Mouse (Mus musculus): ENCODE measurements around the gene Homer2. TPM values are rescaled to one million over a fixed set of nuclear protein-coding genes. Genes with fewer than 3 reads are reported as not detected.

Homer2 gene
- polyA plus RNA-seq, 1 experiment from 2014 or later: 14.6 TPM

- Histone ChIP-seq H3K36me3 (replicated peaks) (no peaks in the 10 kb centered on the region), H3K27me3 (replicated peaks; ENCODE audit: low read depth, poor library complexity, severe bottlenecking) (no peaks in the 10 kb centered on the region), H3K4me3 (no peak overlapping the region), H3K4me1 (peaks cover 29% of the 10 kb centered on the region), H3K27ac (replicated peaks) (no peak overlapping the region), H3K9me3 (no peaks in the 10 kb centered on the region)
- DNase-seq (ENCODE audit: low spot score): no peak
- WGBS: 86% methylated on average over 2 of the region's 2 CpGs
These were observed 49.5 kb downstream of the Homer2 start for GRCm38 (mm10) chr7:81657631-81658347.

GRCm38 (mm10) chr7:81657055-81657454 lies 50.3 kb downstream of the Homer2 start:
- no peak overlapping the region for H3K4me3 ChIP-seq
- H3K4me1 ChIP-seq: peaks cover 36% of the 10 kb centered on the region
- no peak for DNase-seq (ENCODE audit: low spot score)
- H3K9me3 ChIP-seq: no peaks in the 10 kb centered on the region
- H3K27ac ChIP-seq (replicated peaks): no peak overlapping the region
- 84% methylated on average over 3 of the region's 3 CpGs for WGBS
- H3K27me3 ChIP-seq (replicated peaks; ENCODE audit: low read depth, poor library complexity, severe bottlenecking): no peaks in the 10 kb centered on the region
- no peaks in the 10 kb centered on the region for H3K36me3 ChIP-seq (replicated peaks)

GRCm38 (mm10) chr7:81656635-81657034 lies 50.7 kb downstream of the Homer2 start:
- no peak for DNase-seq (ENCODE audit: low spot score)
- no peak overlapping the region for H3K27ac ChIP-seq (replicated peaks)
- H3K4me1 ChIP-seq: peaks cover 40% of the 10 kb centered on the region
- no peak overlapping the region for H3K4me3 ChIP-seq
- no peaks in the 10 kb centered on the region for H3K9me3 ChIP-seq
- 75% methylated on average over 8 of the region's 8 CpGs for WGBS
- no peaks in the 10 kb centered on the region for H3K27me3 ChIP-seq (replicated peaks; ENCODE audit: low read depth, poor library complexity, severe bottlenecking)
- no peaks in the 10 kb centered on the region for H3K36me3 ChIP-seq (replicated peaks)

- no peak for DNase-seq (ENCODE audit: low spot score)
- no peak overlapping the region for H3K4me3 ChIP-seq
- H3K27me3 ChIP-seq (replicated peaks; ENCODE audit: low read depth, poor library complexity, severe bottlenecking): no peaks in the 10 kb centered on the region
- peaks cover 55% of the 10 kb centered on the region for H3K4me1 ChIP-seq
- H3K27ac ChIP-seq (replicated peaks): peak overlapping the region; percentile 78
- H3K36me3 ChIP-seq (replicated peaks): no peaks in the 10 kb centered on the region
- H3K9me3 ChIP-seq: no peaks in the 10 kb centered on the region
- WGBS: 74% methylated on average over 9 of the region's 9 CpGs
These were observed 52.2 kb downstream of the Homer2 start for GRCm38 (mm10) chr7:81654946-81655718.

- DNase-seq (ENCODE audit: low spot score): peak; percentile 67
- Histone ChIP-seq H3K27ac (replicated peaks) (peak overlapping the region; percentile 79), H3K9me3 (no peaks in the 10 kb centered on the region), H3K4me3 (peak overlapping the region; percentile 17; the same call in 1 of the 2 replicates), H3K4me1 (peaks cover 57% of the 10 kb centered on the region), H3K27me3 (replicated peaks; ENCODE audit: low read depth, poor library complexity, severe bottlenecking) (no peaks in the 10 kb centered on the region), H3K36me3 (replicated peaks) (no peaks in the 10 kb centered on the region)
- 28% methylated on average over 8 of the region's 8 CpGs for WGBS
These were observed 53.3 kb downstream of the Homer2 start for GRCm38 (mm10) chr7:81653988-81654387.

GRCm38 (mm10) chr7:81652296-81652695 lies 55.0 kb downstream of the Homer2 start:
- H3K4me1 ChIP-seq: peaks cover 57% of the 10 kb centered on the region
- peak overlapping the region; percentile 26 for H3K27ac ChIP-seq (replicated peaks)
- H3K4me3 ChIP-seq: no peak overlapping the region
- DNase-seq (ENCODE audit: low spot score): no peak
- 66% methylated on average over 2 of the region's 2 CpGs for WGBS
- H3K36me3 ChIP-seq (replicated peaks): no peaks in the 10 kb centered on the region
- no peaks in the 10 kb centered on the region for H3K9me3 ChIP-seq
- H3K27me3 ChIP-seq (replicated peaks; ENCODE audit: low read depth, poor library complexity, severe bottlenecking): 0 out of 2 replicates have a peak, but pooled peaks cover 5% of the 10 kb centered on the region

GRCm38 (mm10) chr7:81651284-81651683 lies 56.0 kb downstream of the Homer2 start:
- Histone ChIP-seq H3K36me3 (replicated peaks) (no peaks in the 10 kb centered on the region), H3K27me3 (replicated peaks; ENCODE audit: low read depth, poor library complexity, severe bottlenecking) (0 out of 2 replicates have a peak, but pooled peaks cover 5% of the 10 kb centered on the region), H3K9me3 (no peaks in the 10 kb centered on the region), H3K27ac (replicated peaks) (peak overlapping the region; percentile 37; the same call in 1 of the 2 replicates), H3K4me3 (no peak overlapping the region), H3K4me1 (peaks cover 54% of the 10 kb centered on the region)
- 57% methylated on average over 5 of the region's 5 CpGs for WGBS
- peak; percentile 17 for DNase-seq (ENCODE audit: low spot score)

- Histone ChIP-seq H3K27me3 (replicated peaks; ENCODE audit: low read depth, poor library complexity, severe bottlenecking) (0 out of 2 replicates have a peak, but pooled peaks cover 5% of the 10 kb centered on the region), H3K4me1 (peaks cover 51% of the 10 kb centered on the region), H3K9me3 (no peaks in the 10 kb centered on the region), H3K36me3 (replicated peaks) (no peaks in the 10 kb centered on the region), H3K27ac (replicated peaks) (no peak overlapping the region), H3K4me3 (no peak overlapping the region)
- WGBS: 89% methylated on average over 8 of the region's 8 CpGs
- DNase-seq (ENCODE audit: low spot score): no peak
These were observed 58.1 kb downstream of the Homer2 start for GRCm38 (mm10) chr7:81649270-81649669.

- 0 out of 2 replicates have a peak, but pooled peaks cover 5% of the 10 kb centered on the region for H3K27me3 ChIP-seq (replicated peaks; ENCODE audit: low read depth, poor library complexity, severe bottlenecking)
- H3K4me1 ChIP-seq: peaks cover 38% of the 10 kb centered on the region
- no peak overlapping the region for H3K4me3 ChIP-seq
- H3K9me3 ChIP-seq: no peaks in the 10 kb centered on the region
- DNase-seq (ENCODE audit: low spot score): no peak
- 63% methylated on average over 5 of the region's 5 CpGs for WGBS
- no peak overlapping the region for H3K27ac ChIP-seq (replicated peaks)
- H3K36me3 ChIP-seq (replicated peaks): no peaks in the 10 kb centered on the region
These were observed 59.4 kb downstream of the Homer2 start for GRCm38 (mm10) chr7:81647959-81648358.

GRCm38 (mm10) chr7:81644551-81645235 lies 62.6 kb downstream of the Homer2 start:
- 74% methylated on average over 7 of the region's 7 CpGs for WGBS
- Histone ChIP-seq H3K4me1 (0 out of 2 replicates have a peak, but pooled peaks cover 9% of the 10 kb centered on the region), H3K36me3 (replicated peaks) (no peaks in the 10 kb centered on the region), H3K27me3 (replicated peaks; ENCODE audit: low read depth, poor library complexity, severe bottlenecking) (0 out of 2 replicates have a peak, but pooled peaks cover 5% of the 10 kb centered on the region), H3K4me3 (no peak overlapping the region), H3K9me3 (no peaks in the 10 kb centered on the region), H3K27ac (replicated peaks) (no peak overlapping the region)
- DNase-seq (ENCODE audit: low spot score): no peak

- H3K4me1 ChIP-seq: 0 out of 2 replicates have a peak, but pooled peaks cover 9% of the 10 kb centered on the region
- no peaks in the 10 kb centered on the region for H3K9me3 ChIP-seq
- no peaks in the 10 kb centered on the region for H3K36me3 ChIP-seq (replicated peaks)
- H3K4me3 ChIP-seq: no peak overlapping the region
- H3K27ac ChIP-seq (replicated peaks): no peak overlapping the region
- 81% methylated on average over 6 of the region's 6 CpGs for WGBS
- no peak for DNase-seq (ENCODE audit: low spot score)
- H3K27me3 ChIP-seq (replicated peaks; ENCODE audit: low read depth, poor library complexity, severe bottlenecking): no peaks in the 10 kb centered on the region
These were observed 66.2 kb downstream of the Homer2 start for GRCm38 (mm10) chr7:81641101-81641500.

- 81% methylated on average over 6 of the region's 6 CpGs for WGBS
- 0 out of 2 replicates have a peak, but pooled peaks cover 3% of the 10 kb centered on the region for H3K9me3 ChIP-seq
- H3K36me3 ChIP-seq (replicated peaks): peaks cover 5% of the 10 kb centered on the region; the same call in 1 of the 2 replicates
- H3K27ac ChIP-seq (replicated peaks): no peak overlapping the region
- H3K4me1 ChIP-seq: no peaks in the 10 kb centered on the region
- no peaks in the 10 kb centered on the region for H3K27me3 ChIP-seq (replicated peaks; ENCODE audit: low read depth, poor library complexity, severe bottlenecking)
- no peak overlapping the region for H3K4me3 ChIP-seq
- no peak for DNase-seq (ENCODE audit: low spot score)
These were observed 74.7 kb downstream of the Homer2 start for GRCm38 (mm10) chr7:81632586-81632985.
